Mouse (Mus musculus) kidney, postnatal 0 days (tissue): ENCODE data around the gene Pde4d. TPM values are rescaled to one million over a fixed set of nuclear protein-coding genes. Genes with fewer than 3 reads are reported as not detected.

Experiments used
- ATAC-seq: fragments of 200-750 bp; cut with Nextera tagmentation; replicated peaks from 2 replicates; pipeline ENCODE4 v1.8.0; 2017; ENCODE audit warnings: low read depth, moderate number of reproducible peaks, moderate TSS enrichment, moderate library complexity; ENCODE audit not compliant: low FRiP score
- DNase-seq: peaks from one replicate; pipeline ENCODE4 v3.0.0-alpha.2; 2016; ENCODE audit warnings: low spot score
- H3K27ac ChIP-seq: fragments of 300-500 bp; sonication (generic); 2 replicates; pipeline ENCODE4 v1.5.1; 2014; ENCODE audit warnings: mild to moderate bottlenecking
- H3K27me3 ChIP-seq: fragments of 300-500 bp; sonication (generic); 2 replicates; pipeline ENCODE4 v1.6.1; 2014; ENCODE audit warnings: low read length, mixed read lengths; ENCODE audit not compliant: insufficient read depth
- H3K36me3 ChIP-seq: fragments of 300-500 bp; sonication (generic); 2 replicates; pipeline ENCODE4 v1.6.1; 2014; ENCODE audit warnings: low read length, mixed read lengths; ENCODE audit not compliant: insufficient read depth
- H3K4me1 ChIP-seq: fragments of 300-500 bp; sonication (generic); replicated peaks from 2 replicates; pipeline ENCODE4 v1.6.1; 2014; ENCODE audit warnings: antibody characterized with exemption, low read length, mixed read lengths; ENCODE audit not compliant: insufficient read depth
- H3K4me2 ChIP-seq: fragments of 300-500 bp; sonication (generic); 2 replicates; pipeline ENCODE4 v1.6.1; 2014; ENCODE audit warnings: mild to moderate bottlenecking, low read length, moderate library complexity, mixed read lengths
- H3K4me3 ChIP-seq: fragments of 300-500 bp; sonication (generic); replicated peaks from 2 replicates; pipeline ENCODE4 v1.5.1; 2014; ENCODE audit warnings: low read depth, low read length
- H3K9ac ChIP-seq: fragments of 300-500 bp; sonication (generic); 2 replicates; pipeline ENCODE4 v1.6.1; 2014; ENCODE audit warnings: low read depth, low read length
- H3K9me3 ChIP-seq: fragments of 300-500 bp; sonication (generic); replicated peaks from 2 replicates; pipeline ENCODE4 v1.6.1; 2016; ENCODE audit warnings: low read length, inconsistent platforms, mixed read lengths
- CTCF ChIP-seq: IDR thresholded peaks from 2 replicates; pipeline ENCODE4 v1.5.1; 2016; ENCODE audit warnings: antibody characterized with exemption, low read depth, mild to moderate bottlenecking, moderate library complexity
- WGBS: fragments of 180-500 bp; shearing (Covaris S2); extraction: QIAGEN DNeasy Blood & Tissue Kit; methylation state at CpG from one replicate; pipeline ENCODE4 v1.1.7; 2014; 5-methylcytosine and 5-hydroxymethylcytosine counted together
- polyA plus RNA-seq: library from polyadenylated mRNA; unstranded; fragments of >200 nt; fragmentation: Nextera tagmentation; extraction: Ambion mirVana; gene quantifications from 2 replicates; pipeline ENCODE4 v1.2.1, GENCODE M21; 2015

Pde4d gene
- polyA plus RNA-seq, 1 experiment from 2014 or later = 7.1 TPM

GRCm38 (mm10) chr13:109903764-109904510, 1454.2 kb downstream of the Pde4d start:
- TF ChIP-seq CTCF = no peak
- Histone ChIP-seq H3K9ac (peak overlapping the region; percentile 76), H3K4me3 (peak overlapping the region; percentile 81), H3K9me3 (no peaks in the 10 kb centered on the region), H3K27me3 (no peaks in the 10 kb centered on the region), H3K36me3 (no peaks in the 10 kb centered on the region), H3K4me1 (peaks cover 13% of the 10 kb centered on the region; the same call in 1 of the 2 replicates), H3K27ac (no peak overlapping the region), H3K4me2 (peak overlapping the region; percentile 77)
- ATAC-seq (no peak), DNase-seq (no peak)
- WGBS = 45% methylated on average over 14 of the region's 14 CpGs

- H3K4me1 ChIP-seq = peaks cover 13% of the 10 kb centered on the region; the same call in 1 of the 2 replicates
- no peak for TF ChIP-seq CTCF
- no peak overlapping the region for H3K27ac ChIP-seq
- no peaks in the 10 kb centered on the region for H3K36me3 ChIP-seq
- ATAC-seq (no peak), DNase-seq (no peak)
- no peak overlapping the region for H3K4me2 ChIP-seq
- H3K9me3 ChIP-seq = no peaks in the 10 kb centered on the region
- no peak overlapping the region for H3K9ac ChIP-seq
- H3K27me3 ChIP-seq = no peaks in the 10 kb centered on the region
- H3K4me3 ChIP-seq = no peak overlapping the region
- WGBS = 87% methylated on average over 4 of the region's 4 CpGs
These were observed 1456.7 kb downstream of the Pde4d start for GRCm38 (mm10) chr13:109906342-109906888.

DNA sequence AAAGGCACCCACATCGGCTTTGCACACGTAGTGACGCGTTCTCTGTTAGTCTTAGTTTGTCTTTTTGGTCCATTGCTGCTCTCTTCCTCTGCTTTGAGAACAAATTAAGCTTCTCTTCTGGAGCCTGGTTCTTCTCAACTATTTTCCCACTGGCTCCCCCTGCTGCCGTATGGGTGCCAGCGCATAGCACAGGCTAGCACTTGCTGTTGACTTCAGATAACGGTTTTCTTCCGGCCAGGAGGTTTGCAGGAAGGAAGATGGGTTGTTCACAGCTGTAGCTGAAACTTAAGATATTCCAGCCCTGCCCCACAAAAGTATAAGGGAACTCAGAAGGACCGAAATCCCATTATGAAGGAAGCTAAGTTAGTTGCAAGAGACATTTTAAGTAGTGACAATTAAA, 1457.9 kb downstream of the Pde4d start:
- H3K36me3 ChIP-seq = no peaks in the 10 kb centered on the region
- 31% methylated on average over 9 of the region's 9 CpGs for WGBS
- DNase-seq = peak; percentile 82
- H3K4me3 ChIP-seq = no peak overlapping the region
- peaks cover 14% of the 10 kb centered on the region; the same call in 1 of the 2 replicates for H3K4me1 ChIP-seq
- H3K27me3 ChIP-seq = no peaks in the 10 kb centered on the region
- no peak overlapping the region for H3K9ac ChIP-seq
- TF ChIP-seq CTCF = peak; percentile 83
- H3K4me2 ChIP-seq = no peak overlapping the region
- no peaks in the 10 kb centered on the region for H3K9me3 ChIP-seq
- no peak for ATAC-seq
- no peak overlapping the region for H3K27ac ChIP-seq

GRCm38 (mm10) chr13:109908386-109908785, 1458.6 kb downstream of the Pde4d start:
- H3K9ac ChIP-seq = no peak overlapping the region
- no peak for TF ChIP-seq CTCF
- no peaks in the 10 kb centered on the region for H3K9me3 ChIP-seq
- H3K4me3 ChIP-seq = no peak overlapping the region
- H3K4me2 ChIP-seq = no peak overlapping the region
- H3K27ac ChIP-seq = no peak overlapping the region
- DNase-seq (no peak), ATAC-seq (no peak)
- WGBS = 68% methylated on average over 3 of the region's 3 CpGs
- H3K27me3 ChIP-seq = no peaks in the 10 kb centered on the region
- no peaks in the 10 kb centered on the region for H3K36me3 ChIP-seq
- H3K4me1 ChIP-seq = peaks cover 13% of the 10 kb centered on the region; the same call in 1 of the 2 replicates

DNA sequence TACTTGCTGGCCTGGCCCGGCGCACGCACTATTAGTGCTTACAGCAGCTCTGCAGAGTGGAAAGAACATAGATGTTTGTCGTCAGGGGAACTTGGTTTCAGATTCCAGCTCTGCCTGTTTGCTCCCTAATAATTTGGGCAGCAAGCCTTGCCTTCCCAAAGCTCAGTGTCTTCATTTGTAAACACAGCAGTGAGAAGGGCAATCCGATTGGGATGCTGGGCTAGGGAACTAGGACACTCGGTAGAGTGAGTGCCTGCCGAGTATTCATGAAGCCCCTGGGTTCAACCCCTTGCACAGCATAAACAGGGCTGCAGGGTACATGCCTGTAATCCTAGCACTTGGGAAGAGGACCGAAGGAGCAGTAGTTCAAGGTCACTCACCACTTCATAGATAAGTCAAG, 1459.4 kb downstream of the Pde4d start:
- no peak overlapping the region for H3K27ac ChIP-seq
- no peak overlapping the region for H3K4me2 ChIP-seq
- H3K4me3 ChIP-seq = no peak overlapping the region
- H3K9ac ChIP-seq = no peak overlapping the region
- H3K36me3 ChIP-seq = no peaks in the 10 kb centered on the region
- no peak for TF ChIP-seq CTCF
- no peaks in the 10 kb centered on the region for H3K27me3 ChIP-seq
- no peak for DNase-seq
- H3K4me1 ChIP-seq = peaks cover 5% of the 10 kb centered on the region; the same call in 1 of the 2 replicates
- no peaks in the 10 kb centered on the region for H3K9me3 ChIP-seq
- no peak for ATAC-seq
- WGBS = 70% methylated on average over 8 of the region's 8 CpGs

DNA sequence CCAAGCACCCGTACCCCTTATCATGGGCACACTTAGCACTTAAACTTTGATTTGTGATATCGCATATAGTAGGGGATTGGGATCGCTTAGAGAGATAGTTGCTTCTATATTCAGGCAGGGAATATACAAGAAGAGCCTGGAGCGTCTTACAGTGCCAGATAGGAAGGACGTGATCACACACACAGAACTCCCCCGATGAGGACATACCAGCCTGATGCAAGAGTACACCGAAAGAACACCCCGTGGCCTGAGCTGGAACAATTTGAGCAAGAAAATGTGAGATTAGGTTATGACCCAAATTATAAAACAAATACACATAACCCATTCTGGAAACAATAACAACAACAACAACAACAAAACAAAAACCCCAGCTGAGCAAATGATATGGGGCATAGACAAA, 1461.2 kb downstream of the Pde4d start:
- Histone ChIP-seq H3K27me3 (no peaks in the 10 kb centered on the region), H3K4me2 (no peak overlapping the region), H3K4me3 (no peak overlapping the region), H3K9me3 (no peaks in the 10 kb centered on the region), H3K4me1 (peaks cover 14% of the 10 kb centered on the region; the same call in 1 of the 2 replicates), H3K36me3 (no peaks in the 10 kb centered on the region), H3K27ac (no peak overlapping the region), H3K9ac (no peak overlapping the region)
- DNase-seq = no peak
- TF ChIP-seq CTCF = no peak
- ATAC-seq = no peak
- WGBS = 88% methylated on average over 8 of the region's 8 CpGs
